Mouse (Mus musculus): ENCODE measurements around the gene Havcr1. TPM values are rescaled to one million over a fixed set of nuclear protein-coding genes. Genes with fewer than 3 reads are reported as not detected.
"Not testable (repeated sequence)": the region's sequence is repeated elsewhere in the genome, so short reads cannot be mapped to it uniquely, and the experiment has no call there.

Havcr1 gene
- total and polyA plus RNA-seq, 3 experiments = 0.50 TPM; not detected in 2

DNA sequence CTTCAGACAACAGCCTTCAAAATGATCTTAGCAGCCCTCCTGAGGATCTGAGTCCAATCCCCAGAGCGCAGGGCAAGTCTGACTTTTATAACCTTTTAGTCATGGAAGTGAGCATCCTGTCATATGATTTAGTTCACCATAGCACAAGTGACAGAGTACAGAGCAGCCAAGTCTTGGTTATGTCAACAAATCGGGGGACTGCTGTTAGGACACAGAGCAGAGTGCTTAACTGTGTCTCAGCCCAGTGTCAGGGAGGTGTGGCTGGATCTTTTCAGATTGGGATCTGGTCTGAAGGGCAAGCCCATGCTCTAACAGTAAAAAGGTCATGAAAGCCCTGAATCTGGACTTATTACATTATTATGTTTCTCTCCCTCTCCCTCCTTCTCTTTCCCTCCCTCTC lies 18.8 kb downstream of the Havcr1 start:
- dilution Hi-C loops (cut with MboI; ENCODE audit: extremely low pct_ligation_motif_present, extremely low pct_unique_long_range_greater_than_20kb, low sequenced_read_pairs) (no loop called here), in situ Hi-C loops (cut with MboI; ENCODE audit: low pct_ligation_motif_present, low pct_unique_long_range_greater_than_20kb, low sequenced_read_pairs) (no loop called here)
- TF ChIP-seq IRF4 (IDR thresholded peaks at IDR 0.05; ENCODE audit: low read depth, low read length) = no peak
- TF ChIP-seq POLR2A (IDR thresholded peaks at IDR 0.05; ENCODE audit: low read depth, low read length) = no peak
- TF ChIP-seq SIN3A (IDR thresholded peaks at IDR 0.05; ENCODE audit: low read length) = no peak
- TF ChIP-seq MAFK (IDR thresholded peaks at IDR 0.05; ENCODE audit: insufficient replicate concordance, low read length) = no peak
- no peak for TF ChIP-seq GABPA (IDR thresholded peaks at IDR 0.05; ENCODE audit: insufficient replicate concordance, low read depth, low read length)
- TF ChIP-seq TBP (conservative IDR thresholded peaks at IDR 0.05; ENCODE audit: low read depth, low read length) = no peak
- TF ChIP-seq MXI1 (IDR thresholded peaks at IDR 0.05; ENCODE audit: low read depth, low read length) = no peak
- TF ChIP-seq SMC3 (IDR thresholded peaks at IDR 0.05; ENCODE audit: low read depth, low read length) = no peak
- no peak for TF ChIP-seq ETS1 (conservative IDR thresholded peaks at IDR 0.05; ENCODE audit: low read depth, low read length)
- no peak for TF ChIP-seq PAX5 (IDR thresholded peaks at IDR 0.05; ENCODE audit: low read length)
- TF ChIP-seq TCF12 (IDR thresholded peaks at IDR 0.05; ENCODE audit: low read depth, low read length) = no peak
- no peak for TF ChIP-seq MEF2A (IDR thresholded peaks at IDR 0.05; ENCODE audit: borderline replicate concordance, low read depth, low read length)
- no peak for TF ChIP-seq MAX (IDR thresholded peaks at IDR 0.05; ENCODE audit: low read length)
- TF ChIP-seq JUND (conservative IDR thresholded peaks at IDR 0.05; ENCODE audit: low read depth, low read length) = no peak
- no peaks in the 10 kb centered on the region for H3K27me3 ChIP-seq (replicated peaks)
- DNase-seq (ENCODE audit: extremely low read depth) = no peak
- no peak overlapping the region for H3K4me2 ChIP-seq (ENCODE audit: insufficient read depth, low read depth, poor library complexity, severe bottlenecking)
- no peak overlapping the region for H3K27ac ChIP-seq (ENCODE audit: insufficient read depth, low read depth)
- no peaks in the 10 kb centered on the region for H3K79me2 ChIP-seq (replicated peaks; ENCODE audit: control insufficient read depth, extremely low read depth, insufficient read depth, poor library complexity, severe bottlenecking)
- H3K9ac ChIP-seq (ENCODE audit: insufficient read depth, low read depth) = no peak overlapping the region
- no peaks in the 10 kb centered on the region for H3K9me3 ChIP-seq (replicated peaks; ENCODE audit: low read length)
- no peak overlapping the region for H3K4me3 ChIP-seq (replicated peaks in 1 of 3; ENCODE audit: low read depth in 2 of 3, low read length in 2 of 3, poor library complexity in 1 of 3)
- peaks cover 0 to 13% of the 10 kb centered on the region in 2 experiments; a peak in 2 of 4 replicates for H3K4me1 ChIP-seq (ENCODE audit: control insufficient read depth in 1 of 2, insufficient read depth in 2 of 2)
- H3K36me3 ChIP-seq (replicated peaks in 1 of 2; ENCODE audit: control insufficient read depth in 1 of 2, insufficient read depth in 1 of 2, low read length in 1 of 2) = no peaks in the 10 kb centered on the region

DNA sequence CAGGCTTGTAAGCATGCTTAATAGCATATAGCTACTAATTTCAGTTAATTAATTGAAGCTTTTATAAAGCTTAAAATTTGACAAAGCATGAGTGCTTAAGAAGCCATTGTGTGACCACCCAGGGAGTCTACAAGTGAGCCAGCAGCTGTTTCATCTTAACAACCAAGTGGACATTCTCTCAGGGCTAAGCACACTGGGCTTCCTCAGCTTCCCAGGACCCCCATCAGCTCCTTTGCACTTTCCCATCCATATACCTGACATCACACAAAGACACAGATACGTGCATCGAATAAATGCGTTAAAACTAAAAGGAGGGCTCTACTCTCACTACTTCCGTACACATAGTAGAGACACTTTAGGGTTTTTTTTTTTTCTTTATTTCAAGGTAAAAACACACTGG lies 19.8 kb downstream of the Havcr1 start:
- in situ Hi-C loops (cut with MboI; ENCODE audit: low pct_ligation_motif_present, low pct_unique_long_range_greater_than_20kb, low sequenced_read_pairs) (no loop called here), dilution Hi-C loops (cut with MboI; ENCODE audit: extremely low pct_ligation_motif_present, extremely low pct_unique_long_range_greater_than_20kb, low sequenced_read_pairs) (no loop called here)
- no peak for DNase-seq (ENCODE audit: extremely low read depth)
- Histone ChIP-seq H3K4me1 (ENCODE audit: control insufficient read depth in 1 of 2, insufficient read depth in 2 of 2) (peaks cover 0 to 8% of the 10 kb centered on the region in 2 experiments; a peak in 1 of 4 replicates), H3K9me3 (replicated peaks; ENCODE audit: low read length) (no peaks in the 10 kb centered on the region), H3K27me3 (replicated peaks) (no peaks in the 10 kb centered on the region), H3K4me3 (replicated peaks in 1 of 3; ENCODE audit: low read depth in 2 of 3, low read length in 2 of 3, poor library complexity in 1 of 3) (no peak overlapping the region), H3K36me3 (replicated peaks in 1 of 2; ENCODE audit: control insufficient read depth in 1 of 2, insufficient read depth in 1 of 2, low read length in 1 of 2) (no peaks in the 10 kb centered on the region), H3K9ac (ENCODE audit: insufficient read depth, low read depth) (no peak overlapping the region), H3K79me2 (replicated peaks; ENCODE audit: control insufficient read depth, extremely low read depth, insufficient read depth, poor library complexity, severe bottlenecking) (no peaks in the 10 kb centered on the region), H3K27ac (ENCODE audit: insufficient read depth, low read depth) (no peak overlapping the region), H3K4me2 (ENCODE audit: insufficient read depth, low read depth, poor library complexity, severe bottlenecking) (no peak overlapping the region)
- TF ChIP-seq SIN3A (IDR thresholded peaks at IDR 0.05; ENCODE audit: low read length) (no peak), POLR2AphosphoS2 (IDR thresholded peaks at IDR 0.05; ENCODE audit: low read depth, low read length) (no peak), MXI1 (IDR thresholded peaks at IDR 0.05; ENCODE audit: low read depth, low read length) (no peak), NELFE (IDR thresholded peaks at IDR 0.05; ENCODE audit: low read depth, low read length) (no peak), SMC3 (IDR thresholded peaks at IDR 0.05; ENCODE audit: low read depth, low read length) (no peak), USF1 (IDR thresholded peaks at IDR 0.05; ENCODE audit: low read depth, low read length) (no peak), JUND (conservative IDR thresholded peaks at IDR 0.05; ENCODE audit: low read depth, low read length) (no peak), ZKSCAN1 (IDR thresholded peaks at IDR 0.05; ENCODE audit: borderline replicate concordance, low read depth, low read length) (no peak), POLR2A (IDR thresholded peaks at IDR 0.05; ENCODE audit: low read depth, low read length) (no peak), UBTF (IDR thresholded peaks at IDR 0.05; ENCODE audit: low read depth, low read length) (no peak), E2F4 (IDR thresholded peaks at IDR 0.05; ENCODE audit: insufficient replicate concordance, low read depth, low read length) (no peak), MEF2A (IDR thresholded peaks at IDR 0.05; ENCODE audit: borderline replicate concordance, low read depth, low read length) (no peak)

DNA sequence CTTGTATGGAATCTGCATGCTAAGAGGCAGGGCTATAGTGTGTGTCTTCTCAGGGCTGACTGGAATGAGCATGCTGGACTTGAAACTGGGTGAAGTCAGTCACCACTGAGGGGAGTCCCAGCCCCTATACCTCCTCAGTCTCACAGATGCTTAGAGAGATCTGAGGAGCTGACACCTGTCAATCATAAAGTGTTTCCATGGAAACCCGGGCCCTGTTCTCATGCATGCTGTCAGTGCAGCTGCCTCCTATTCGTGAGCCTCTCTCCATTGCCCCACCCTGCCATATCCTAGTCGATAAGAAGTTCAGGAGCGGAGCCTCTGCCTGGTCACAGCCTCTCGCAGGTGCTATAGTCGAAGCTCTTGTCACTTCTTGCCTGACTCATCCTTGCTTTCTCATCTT lies 20.8 kb downstream of the Havcr1 start:
- H3K4me2 ChIP-seq (ENCODE audit: insufficient read depth, low read depth, poor library complexity, severe bottlenecking); H3K9ac ChIP-seq (ENCODE audit: insufficient read depth, low read depth); H3K36me3 ChIP-seq (replicated peaks in 1 of 2; ENCODE audit: control insufficient read depth in 1 of 2, insufficient read depth in 1 of 2, low read length in 1 of 2); H3K4me1 ChIP-seq (ENCODE audit: control insufficient read depth in 1 of 2, insufficient read depth in 2 of 2); H3K27me3 ChIP-seq (replicated peaks); H3K27ac ChIP-seq (ENCODE audit: insufficient read depth, low read depth); in situ Hi-C loops (cut with MboI; ENCODE audit: low pct_ligation_motif_present, low pct_unique_long_range_greater_than_20kb, low sequenced_read_pairs); H3K79me2 ChIP-seq (replicated peaks; ENCODE audit: control insufficient read depth, extremely low read depth, insufficient read depth, poor library complexity, severe bottlenecking); dilution Hi-C loops (cut with MboI; ENCODE audit: extremely low pct_ligation_motif_present, extremely low pct_unique_long_range_greater_than_20kb, low sequenced_read_pairs); DNase-seq (ENCODE audit: extremely low read depth); H3K4me3 ChIP-seq (replicated peaks in 1 of 3; ENCODE audit: low read depth in 2 of 3, low read length in 2 of 3, poor library complexity in 1 of 3); H3K9me3 ChIP-seq (replicated peaks; ENCODE audit: low read length): not testable (repeated sequence)
